Mouse (Mus musculus): ENCODE measurements around the gene Nup98. TPM values are rescaled to one million over a fixed set of nuclear protein-coding genes. Genes with fewer than 3 reads are reported as not detected.

The Nup98 gene
- polyA plus RNA-seq, 1 experiment, result 11.7 TPM

DNA sequence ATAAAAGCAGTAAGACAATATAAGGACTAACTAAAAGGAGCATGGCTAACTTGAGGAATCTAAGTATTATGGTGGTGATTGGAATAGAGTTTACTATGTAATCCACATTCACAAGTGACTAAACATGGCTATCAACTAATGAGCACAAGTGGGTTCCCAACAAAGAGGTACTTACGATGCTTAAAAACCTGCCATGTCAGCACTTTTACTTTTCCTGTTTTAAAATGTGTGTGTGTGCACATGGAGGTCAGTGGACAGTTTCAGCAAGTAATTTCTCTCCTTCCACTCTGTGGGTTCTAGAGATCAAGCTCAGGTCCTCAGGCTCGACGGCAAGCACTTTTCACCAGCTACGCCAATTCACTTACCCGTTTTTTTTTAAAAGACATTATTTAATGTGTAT lies 72.1 kb downstream of the Nup98 start:
- WGBS, result 98% methylated on average over 5 of the region's 5 CpGs
- DNase-seq (ENCODE audit: low read depth, low spot score), result no peak

DNA sequence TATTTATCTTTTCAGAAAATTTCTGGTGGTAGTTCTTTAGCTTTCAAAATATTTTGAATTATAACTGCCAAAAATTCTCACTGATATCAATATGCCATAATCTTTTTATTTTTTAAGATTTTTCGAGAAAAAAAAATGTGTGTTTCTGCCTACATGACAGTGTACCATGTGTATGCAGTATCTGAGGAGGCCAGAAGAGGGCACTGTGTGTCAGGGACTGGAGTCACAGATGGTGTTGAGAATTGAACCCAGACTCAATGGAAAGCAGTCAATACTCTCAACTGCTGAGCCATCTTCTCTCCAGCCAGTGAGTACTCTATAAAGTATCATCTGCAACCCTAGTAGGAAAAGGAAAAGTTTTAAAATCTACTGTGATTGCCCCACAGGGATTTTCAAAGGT lies 72.5 kb downstream of the Nup98 start:
- no peak for DNase-seq (ENCODE audit: low read depth, low spot score)
- whole genome bisulfite sequencing, result 80% methylated on average over 1 of the region's 1 CpGs

DNA sequence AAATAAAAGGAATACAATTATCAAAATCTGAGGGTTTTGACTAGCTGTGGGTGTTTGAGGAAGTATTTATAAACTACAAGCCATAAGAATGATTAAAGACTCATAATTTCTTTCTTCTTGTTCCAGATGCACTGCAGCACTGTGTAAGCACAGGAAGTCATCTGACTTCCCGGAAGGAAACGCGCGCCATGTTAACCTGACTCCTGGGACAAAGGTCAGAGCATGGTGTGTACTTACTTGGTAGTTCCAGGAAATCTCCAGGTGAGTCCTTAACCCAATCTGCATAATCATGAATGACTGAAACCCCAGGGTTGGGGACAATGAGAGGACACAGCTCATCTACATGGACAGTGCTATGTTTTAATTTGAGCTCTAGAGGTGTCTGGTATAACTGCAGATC lies 77.6 kb downstream of the Nup98 start:
- WGBS, result 83% methylated on average over 4 of the region's 4 CpGs
- DNase-seq (ENCODE audit: low read depth, low spot score), result no peak

DNA sequence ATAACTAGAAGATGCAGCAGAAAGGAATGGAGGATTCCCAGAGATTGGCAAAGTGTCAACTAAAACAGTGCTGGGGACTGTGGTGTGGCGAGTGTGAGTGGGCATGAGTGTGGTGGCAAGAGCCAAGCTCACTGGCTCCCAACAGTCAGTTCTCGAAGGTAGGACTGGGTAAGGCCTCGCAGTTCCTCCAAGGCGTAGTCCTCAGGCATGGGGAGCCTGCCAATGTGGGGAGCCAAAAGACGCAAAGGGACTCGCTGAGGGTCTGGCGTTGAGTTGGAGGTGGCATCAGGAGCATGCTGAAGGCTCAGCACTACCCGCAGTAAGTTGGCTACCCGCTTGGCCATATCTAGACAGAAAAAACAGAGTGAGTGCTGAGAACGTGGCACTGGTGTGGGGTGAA lies 89.7 kb downstream of the Nup98 start:
- no peak for DNase-seq (ENCODE audit: low read depth, low spot score)
- 94% methylated on average over 10 of the region's 10 CpGs for WGBS

DNA sequence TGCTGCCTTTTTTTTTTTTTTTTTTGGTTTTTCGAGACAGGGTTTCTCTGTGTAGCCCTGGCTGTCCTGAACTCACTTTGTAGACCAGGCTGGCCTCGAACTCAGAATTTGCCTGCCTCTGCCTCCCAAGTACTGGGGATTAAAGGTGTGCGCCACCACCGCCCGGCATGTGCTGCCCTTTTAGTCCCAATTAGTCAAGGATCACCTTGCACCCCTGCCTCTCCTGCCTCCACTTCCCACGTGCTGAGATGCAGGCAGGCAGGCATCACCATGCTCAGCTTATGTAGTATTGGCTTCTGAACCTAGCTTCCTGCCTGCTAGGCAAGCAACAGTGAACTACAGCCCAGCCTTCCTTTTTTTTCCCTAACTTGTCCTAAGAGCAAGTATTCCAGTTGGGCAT lies 92.6 kb downstream of the Nup98 start:
- 72% methylated on average over 6 of the region's 6 CpGs for WGBS
- DNase-seq (ENCODE audit: low read depth, low spot score), result no peak

DNA sequence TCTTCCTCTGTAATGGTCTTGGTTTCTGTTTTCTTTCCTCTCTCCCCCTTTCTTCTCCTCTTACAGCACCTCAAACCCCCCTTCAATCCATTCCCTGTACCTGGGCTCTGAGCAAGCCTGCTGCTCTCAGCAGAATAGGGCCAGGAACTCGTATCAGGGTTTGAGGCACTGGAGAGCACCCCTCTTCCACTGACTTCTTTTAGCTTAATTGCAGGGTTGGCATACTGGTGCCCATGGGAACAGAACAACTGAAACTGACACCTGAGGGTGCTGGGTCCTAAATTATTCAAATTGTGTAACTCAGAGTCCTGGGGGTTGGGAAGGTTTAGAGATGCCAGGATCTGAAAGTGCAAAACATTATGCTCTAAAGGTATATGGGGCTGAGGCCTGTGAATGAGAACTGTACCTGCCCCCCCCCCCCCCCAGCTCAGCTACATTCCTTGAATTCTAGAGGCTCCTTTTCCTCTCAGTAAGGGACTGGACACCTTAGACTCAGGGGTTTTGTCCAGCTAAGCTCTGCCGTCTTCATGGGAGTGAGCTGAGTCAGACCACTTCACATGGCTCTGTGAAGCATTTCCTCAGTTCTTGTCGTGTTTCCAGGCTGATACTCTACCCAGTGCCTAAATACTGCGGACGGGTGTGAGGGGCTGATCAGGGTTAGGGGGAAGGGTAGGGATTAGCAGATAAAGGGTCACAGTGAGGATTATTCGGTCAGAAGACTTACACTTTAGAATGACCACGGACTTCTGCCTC lies 93.2 kb downstream of the Nup98 start, which contains the start of gene Chrna10:
Gene Chrna10, minus strand, starts transcription at position 250 of the 753 bp plus-strand sequence.
- WGBS, result 43% methylated on average over 7 of the region's 7 CpGs
- no peak for DNase-seq (ENCODE audit: low read depth, low spot score)

DNA sequence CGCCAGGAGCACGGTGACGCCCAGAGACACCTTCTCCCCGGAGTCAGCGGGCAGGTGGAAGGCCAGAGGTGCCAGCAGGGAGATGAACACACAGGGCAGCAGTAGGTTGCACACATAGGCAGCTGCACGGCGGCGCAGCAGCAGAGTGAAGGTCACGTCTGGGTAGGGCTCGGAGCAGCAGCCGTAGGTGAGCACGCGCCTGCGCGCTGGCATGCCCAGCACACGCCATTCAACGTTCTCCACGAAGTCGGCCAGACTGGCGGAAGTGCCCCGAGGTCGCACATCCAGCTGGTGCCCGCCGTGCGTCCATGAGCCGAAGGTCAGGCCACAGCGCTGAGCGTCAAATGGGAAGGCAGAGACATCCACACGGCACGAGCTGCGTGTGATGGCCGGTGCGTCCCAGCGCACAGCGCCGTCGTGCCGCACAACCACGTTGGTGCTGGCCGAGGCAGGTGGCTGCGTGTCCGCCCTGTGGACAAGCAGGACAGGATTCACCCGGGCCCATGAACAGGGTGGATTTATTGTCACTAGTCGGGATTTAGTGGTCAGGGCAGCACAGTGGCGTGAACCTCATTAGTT lies 96.7 kb downstream of the Nup98 start:
- 74% methylated on average over 45 of the region's 45 CpGs for WGBS
- no peak for DNase-seq (ENCODE audit: low read depth, low spot score)

DNA sequence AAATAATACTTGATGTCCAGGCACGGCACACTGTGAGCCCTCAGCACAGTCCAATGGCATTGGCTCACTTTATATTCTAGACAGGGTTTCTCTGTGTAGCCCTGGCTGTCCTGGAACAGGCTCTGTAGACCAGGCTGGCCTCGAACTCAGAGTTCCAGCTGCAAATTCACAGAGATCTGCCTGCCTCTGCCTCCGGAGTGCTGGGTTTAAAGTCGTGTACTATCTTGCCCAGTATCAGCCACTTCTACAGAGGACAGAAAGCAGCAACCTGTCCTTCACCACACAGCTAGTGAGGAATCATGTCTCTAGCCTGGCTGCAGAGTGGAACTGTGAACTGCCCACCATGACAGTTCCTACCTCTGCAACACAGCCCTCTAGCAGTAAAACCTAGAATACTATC lies 100.2 kb downstream of the Nup98 start:
- no peak for DNase-seq (ENCODE audit: low read depth, low spot score)
- 88% methylated on average over 4 of the region's 4 CpGs for WGBS

DNA sequence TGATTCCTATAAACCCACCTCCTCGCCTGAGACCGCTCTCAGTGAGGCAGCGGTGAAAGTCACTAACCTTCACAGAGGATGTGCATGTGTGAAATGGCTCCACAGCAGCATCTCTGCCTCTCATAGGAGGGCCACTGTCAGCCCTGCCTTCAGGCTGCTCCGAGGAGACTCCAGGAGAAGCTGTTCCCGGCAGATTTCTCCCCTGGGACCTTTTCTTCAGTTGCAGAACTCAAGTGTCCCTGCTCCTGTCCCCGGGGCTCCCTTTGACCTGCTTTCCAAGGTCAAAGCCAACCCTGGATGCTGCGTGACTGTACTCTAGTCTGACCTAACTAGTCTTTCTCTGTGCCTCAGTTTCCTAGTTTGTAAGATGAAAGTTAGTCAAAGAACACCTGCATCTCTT lies 100.8 kb downstream of the Nup98 start, which contains the start of gene Art5:
Gene Art5, minus strand, starts transcription at position 319 of the 400 bp plus-strand sequence.
- no peak for DNase-seq (ENCODE audit: low read depth, low spot score)
- 78% methylated on average over 7 of the region's 7 CpGs for WGBS

DNA sequence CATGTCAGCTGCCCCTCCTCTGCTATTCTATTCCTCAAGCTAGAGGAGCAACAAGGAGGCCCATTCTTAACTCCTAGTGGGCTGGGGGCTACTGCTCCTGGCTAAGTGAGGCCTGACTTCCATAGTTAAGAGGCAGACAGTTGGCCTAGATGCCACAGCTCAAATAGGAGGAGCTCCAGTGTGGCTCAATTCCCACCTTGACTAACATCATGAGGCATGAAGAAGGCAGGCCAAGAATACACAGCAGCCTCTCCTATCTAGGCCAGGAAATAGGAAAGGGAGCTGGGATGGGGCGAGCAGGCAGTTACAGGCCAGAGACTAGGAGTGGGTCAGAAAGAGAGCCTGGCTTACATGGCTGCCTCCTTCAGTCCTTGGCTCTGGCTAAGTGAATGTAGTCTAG lies 101.8 kb downstream of the Nup98 start:
- no peak for DNase-seq (ENCODE audit: low read depth, low spot score)
- 75% methylated on average over 1 of the region's 1 CpGs for WGBS

DNA sequence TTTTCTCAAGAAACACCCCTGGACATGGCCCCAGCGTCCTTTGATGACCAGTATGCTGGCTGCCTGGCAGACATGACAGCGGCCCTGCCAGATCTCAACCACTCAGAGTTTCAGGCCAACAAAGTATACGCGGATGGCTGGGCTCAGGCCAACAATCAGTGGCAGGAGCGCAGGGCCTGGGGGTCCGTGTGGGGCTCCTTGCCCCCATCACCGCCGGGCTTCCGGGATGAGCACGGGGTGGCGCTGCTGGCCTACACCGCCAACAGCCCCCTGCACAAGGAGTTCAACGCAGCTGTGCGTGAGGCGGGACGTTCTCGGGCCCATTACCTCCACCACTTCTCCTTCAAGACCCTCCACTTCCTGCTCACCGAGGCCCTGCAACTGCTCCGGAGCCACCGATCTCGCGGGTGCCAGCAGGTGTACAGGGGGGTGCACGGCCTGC lies 103.3 kb downstream of the Nup98 start:
- no peak for DNase-seq (ENCODE audit: low read depth, low spot score)
- WGBS, result 30% methylated on average over 23 of the region's 23 CpGs

DNA sequence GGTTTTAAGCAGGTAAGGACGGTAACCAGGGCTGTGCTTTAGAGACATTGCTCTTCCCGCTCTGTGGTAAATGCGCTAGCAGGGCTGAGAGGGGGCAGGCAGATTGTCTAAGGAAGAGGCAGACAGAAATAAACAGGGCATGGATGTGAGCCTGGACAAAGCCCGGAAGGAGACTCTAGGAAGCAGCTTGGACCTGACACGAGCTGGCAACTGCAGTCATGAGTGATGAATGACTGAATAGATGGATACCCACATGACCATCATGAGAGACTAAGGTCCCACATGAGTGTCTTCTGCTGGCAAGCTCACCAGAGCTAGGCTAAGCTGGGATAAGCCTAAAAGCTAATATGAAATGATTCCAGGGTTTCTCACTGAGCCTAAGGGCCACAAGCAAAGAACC lies 105.8 kb downstream of the Nup98 start:
- WGBS, result 72% methylated on average over 5 of the region's 5 CpGs
- DNase-seq (ENCODE audit: low read depth, low spot score), result no peak

DNA sequence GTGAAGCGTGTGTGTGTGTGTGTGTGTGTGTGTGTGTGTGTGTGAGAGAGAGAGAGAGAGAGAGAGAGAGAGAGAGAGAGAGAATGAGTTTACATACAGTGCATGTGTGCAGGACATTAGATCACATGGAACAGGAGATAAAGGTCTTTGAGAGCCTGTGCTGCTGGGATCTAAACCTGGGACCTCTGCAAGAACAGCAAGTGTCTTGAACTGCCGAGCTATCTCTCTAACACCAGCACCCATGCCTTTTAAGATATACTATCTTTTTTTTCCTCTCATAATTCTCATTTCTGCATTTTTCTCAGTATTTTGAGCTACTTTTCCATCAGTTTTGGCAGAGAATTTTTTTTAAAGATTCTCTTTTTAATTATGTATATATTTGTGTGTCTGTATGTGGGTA lies 106.4 kb downstream of the Nup98 start:
- WGBS, result 82% methylated on average over 2 of the region's 2 CpGs
- no peak for DNase-seq (ENCODE audit: low read depth, low spot score)

DNA sequence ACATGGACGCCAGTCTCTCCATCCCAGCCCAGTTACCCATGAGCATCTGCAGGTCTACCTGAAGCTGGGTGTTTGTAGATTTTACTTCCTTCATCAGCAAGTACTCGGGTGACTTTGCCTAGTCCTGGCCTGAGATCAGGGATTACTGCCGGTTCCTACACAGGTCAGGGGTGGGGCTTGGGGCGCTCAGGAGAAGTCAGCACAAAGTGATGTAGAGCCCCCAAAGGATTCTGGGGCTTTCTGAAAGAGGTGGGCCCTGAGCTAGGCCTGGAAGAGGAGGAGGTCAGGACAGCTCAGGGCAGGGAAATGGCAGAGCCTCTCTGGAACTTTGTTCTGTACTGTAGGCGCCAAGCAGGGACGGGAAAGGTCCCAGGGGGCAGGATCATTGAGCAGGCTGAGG lies 107.3 kb downstream of the Nup98 start:
- no peak for DNase-seq (ENCODE audit: low read depth, low spot score)
- 45% methylated on average over 6 of the region's 6 CpGs for WGBS

DNA sequence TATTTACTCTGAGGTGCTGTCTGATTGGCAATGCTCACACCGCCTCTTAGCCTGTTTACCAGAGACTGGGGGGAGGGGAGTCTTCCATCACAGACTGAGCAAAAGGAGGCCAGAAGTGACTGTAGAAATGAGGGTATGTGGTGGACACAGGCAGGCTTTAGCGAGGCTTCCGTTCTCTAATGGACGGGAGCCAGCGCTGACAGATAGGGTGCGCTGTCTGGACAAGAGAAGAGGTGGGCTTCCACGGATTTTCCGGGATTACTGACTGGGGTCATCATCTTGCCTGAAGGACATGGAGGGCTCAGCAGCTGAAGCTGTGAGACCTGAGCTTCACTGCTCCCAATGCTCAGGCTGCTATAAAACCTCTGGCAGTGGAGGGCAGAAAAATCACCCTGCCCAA lies 107.7 kb downstream of the Nup98 start:
- 79% methylated on average over 8 of the region's 8 CpGs for WGBS
- DNase-seq (ENCODE audit: low read depth, low spot score), result no peak

DNA sequence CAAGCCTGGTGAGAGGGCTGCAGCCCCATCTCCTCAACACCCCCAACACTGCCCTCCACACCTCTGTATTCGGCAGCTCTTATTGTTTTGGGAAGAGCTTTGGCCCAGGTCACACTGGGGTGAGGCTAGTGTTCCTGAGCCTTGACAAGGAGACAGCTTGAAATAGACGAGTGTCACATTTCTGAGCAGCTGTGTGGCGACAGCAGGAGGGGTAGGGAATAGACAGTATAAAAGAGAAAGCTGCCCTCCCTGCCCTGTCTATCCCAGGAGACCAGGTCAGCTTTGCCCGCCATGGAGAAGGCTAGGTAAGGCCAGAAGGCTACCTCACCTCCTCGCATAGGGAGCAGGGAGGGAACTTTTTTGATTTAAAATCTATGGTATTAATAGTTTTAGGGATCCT lies 108.5 kb downstream of the Nup98 start, which contains the start of gene Art1:
Gene Art1, plus strand, starts transcription at position 257 of the 400 bp plus-strand sequence.
- no peak for DNase-seq (ENCODE audit: low read depth, low spot score)
- 85% methylated on average over 5 of the region's 5 CpGs for WGBS

DNA sequence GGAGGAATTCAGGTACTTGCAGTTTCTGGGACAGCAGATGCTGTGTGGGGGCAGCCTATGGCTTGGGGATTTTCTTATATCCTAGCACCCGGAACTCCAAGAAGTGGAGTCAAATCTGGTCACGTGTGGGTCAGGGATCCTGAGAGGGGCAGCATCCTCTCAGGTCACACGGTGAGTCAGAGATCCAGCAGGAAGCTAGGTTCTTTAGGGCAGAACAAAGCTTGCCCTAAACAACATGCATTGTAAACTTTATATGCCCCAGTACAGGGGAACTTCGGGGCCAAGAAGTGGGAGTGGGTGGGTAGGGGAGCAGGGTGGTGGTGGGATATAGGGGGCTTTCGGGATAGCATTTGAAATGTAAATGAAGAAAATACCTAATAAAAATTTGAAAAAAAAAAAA lies 109.1 kb downstream of the Nup98 start:
- WGBS, result 57% methylated on average over 5 of the region's 5 CpGs
- no peak for DNase-seq (ENCODE audit: low read depth, low spot score)

DNA sequence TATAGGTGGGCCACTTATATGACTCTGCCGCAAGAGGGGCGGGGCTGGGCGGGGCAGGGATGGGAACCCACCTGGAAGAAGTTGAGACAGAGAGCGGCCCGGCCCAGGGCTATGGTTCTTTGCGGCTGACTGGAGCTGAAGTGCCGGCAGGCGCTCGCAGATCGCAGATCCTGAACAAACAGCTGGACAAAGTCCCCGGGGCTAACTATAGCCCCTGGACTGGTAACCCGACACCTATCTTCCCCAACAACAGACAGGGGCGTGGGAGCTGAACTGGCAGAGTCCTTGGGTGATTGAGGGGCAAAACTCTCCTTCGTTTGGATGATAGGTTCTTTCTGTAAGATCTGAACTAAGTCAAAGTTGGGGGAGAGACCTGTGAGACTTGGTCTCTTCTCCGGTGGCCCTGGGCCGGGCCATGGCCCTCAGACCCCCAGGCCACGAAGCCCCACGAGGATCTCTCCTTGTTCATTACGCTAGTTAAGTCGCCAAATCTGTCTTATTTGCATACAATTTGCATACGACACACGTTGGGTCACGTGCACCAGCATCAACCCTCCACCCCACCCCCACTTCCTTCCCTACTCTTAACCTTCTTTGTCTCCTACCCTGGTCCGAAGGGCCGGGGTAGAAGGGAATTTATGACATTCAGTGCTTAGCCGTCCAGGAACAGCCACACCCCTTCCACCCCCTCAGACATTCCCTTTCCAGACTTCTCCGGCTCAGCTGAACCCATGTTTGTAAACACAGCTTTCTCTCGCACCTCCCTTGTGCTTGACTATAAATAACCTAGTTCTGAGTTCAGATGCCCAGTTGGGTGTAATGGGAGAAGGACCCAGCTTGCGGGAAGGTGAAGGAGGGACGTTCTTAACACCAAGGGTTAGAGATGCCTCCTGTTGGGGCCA lies 110.0 kb downstream of the Nup98 start:
- no peak for DNase-seq (ENCODE audit: low read depth, low spot score)
- WGBS, result 7% methylated on average over 30 of the region's 30 CpGs

DNA sequence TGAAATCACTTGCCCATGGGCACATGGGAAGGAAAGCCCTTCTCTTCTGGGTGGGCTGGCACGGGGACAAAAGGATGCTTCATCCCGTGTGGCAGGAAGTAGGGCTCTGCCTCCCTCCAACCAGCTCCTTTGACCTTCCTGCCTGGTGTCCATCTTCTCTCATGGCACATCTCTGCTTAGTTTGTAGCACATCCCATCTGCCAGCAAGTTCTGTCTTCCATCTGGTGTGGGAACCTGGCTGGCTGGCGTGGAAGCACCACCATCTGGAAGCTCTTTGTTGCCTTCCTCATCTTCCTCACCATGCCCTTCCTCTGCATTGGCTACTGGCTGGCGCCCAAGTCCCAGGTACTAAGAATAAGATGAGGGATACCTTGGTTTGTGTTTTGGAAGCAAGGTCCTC lies 122.6 kb downstream of the Nup98 start:
- DNase-seq (ENCODE audit: low read depth, low spot score), result no peak
- WGBS, result 90% methylated on average over 4 of the region's 4 CpGs

DNA sequence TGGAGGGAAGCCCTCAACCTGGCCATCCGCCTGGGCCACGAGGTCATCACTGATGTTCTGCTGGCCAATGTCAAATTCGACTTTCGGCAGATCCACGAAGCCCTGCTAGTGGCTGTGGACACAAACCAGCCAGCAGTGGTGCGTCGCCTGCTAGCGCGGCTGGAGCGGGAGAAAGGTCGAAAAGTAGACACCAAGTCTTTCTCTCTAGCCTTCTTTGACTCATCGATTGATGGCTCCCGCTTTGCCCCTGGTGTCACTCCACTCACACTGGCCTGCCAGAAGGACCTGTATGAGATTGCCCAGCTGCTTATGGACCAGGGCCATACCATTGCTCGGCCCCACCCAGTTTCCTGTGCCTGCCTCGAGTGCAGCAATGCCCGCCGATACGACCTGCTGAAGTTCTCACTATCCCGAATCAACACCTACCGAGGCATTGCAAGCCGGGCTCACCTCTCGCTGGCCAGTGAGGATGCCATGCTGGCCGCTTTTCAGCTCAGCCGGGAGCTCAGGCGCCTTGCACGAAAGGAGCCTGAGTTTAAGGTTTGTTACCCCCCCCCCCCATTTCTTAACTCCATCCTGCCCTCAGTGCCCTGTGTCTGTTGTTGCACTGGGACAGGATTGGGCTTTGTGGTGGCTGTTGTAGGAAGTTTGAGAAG lies 125.8 kb downstream of the Nup98 start:
- WGBS, result 87% methylated on average over 26 of the region's 26 CpGs
- DNase-seq (ENCODE audit: low read depth, low spot score), result no peak
